Mouse (Mus musculus) heart, embryonic 16.5 days (tissue): ENCODE results near the gene Neo1. TPM values are rescaled to one million over a fixed set of nuclear protein-coding genes. Genes with fewer than 3 reads are reported as not detected.

Experiments
- polyA plus RNA-seq: library from polyadenylated mRNA; unstranded; fragments of >200 nt; fragmentation: Nextera tagmentation; extraction: Ambion mirVana; gene quantifications from 2 replicates; pipeline ENCODE4 v1.2.1, GENCODE M21; 2015

The Neo1 gene
- polyA plus RNA-seq, 1 experiment from 2014 or later = 21.8 TPM

Other genes with a start within 250 kb of the Neo1 start
- gene Hcn4, start 213.0 kb downstream of the Neo1 start, polyA plus RNA-seq = 0.89 and 1.1 TPM in 2 replicates